Mouse (Mus musculus) embryonic fibroblast, embryonic 13.5 days (primary cell): Measurements from ENCODE around the gene Siae.

Experiments
- CTCF ChIP-seq: IDR thresholded peaks from 2 replicates; pipeline ENCODE4 v1.5.1; 2011; ENCODE audit warnings: mild to moderate bottlenecking, control low read depth, low read length, moderate library complexity, borderline replicate concordance; ENCODE audit not compliant: insufficient read depth
- POLR2A ChIP-seq: IDR thresholded peaks from 2 replicates; pipeline ENCODE4 v1.6.1; 2011; ENCODE audit warnings: low read depth, mild to moderate bottlenecking, control low read depth, low read length, moderate library complexity

- no peak for TF ChIP-seq CTCF
- TF ChIP-seq POLR2A, result no peak
These were observed 81.5 kb downstream of the Siae start for GRCm38 (mm10) chr9:37636800-37637542.
